In the genomic region with DNA sequence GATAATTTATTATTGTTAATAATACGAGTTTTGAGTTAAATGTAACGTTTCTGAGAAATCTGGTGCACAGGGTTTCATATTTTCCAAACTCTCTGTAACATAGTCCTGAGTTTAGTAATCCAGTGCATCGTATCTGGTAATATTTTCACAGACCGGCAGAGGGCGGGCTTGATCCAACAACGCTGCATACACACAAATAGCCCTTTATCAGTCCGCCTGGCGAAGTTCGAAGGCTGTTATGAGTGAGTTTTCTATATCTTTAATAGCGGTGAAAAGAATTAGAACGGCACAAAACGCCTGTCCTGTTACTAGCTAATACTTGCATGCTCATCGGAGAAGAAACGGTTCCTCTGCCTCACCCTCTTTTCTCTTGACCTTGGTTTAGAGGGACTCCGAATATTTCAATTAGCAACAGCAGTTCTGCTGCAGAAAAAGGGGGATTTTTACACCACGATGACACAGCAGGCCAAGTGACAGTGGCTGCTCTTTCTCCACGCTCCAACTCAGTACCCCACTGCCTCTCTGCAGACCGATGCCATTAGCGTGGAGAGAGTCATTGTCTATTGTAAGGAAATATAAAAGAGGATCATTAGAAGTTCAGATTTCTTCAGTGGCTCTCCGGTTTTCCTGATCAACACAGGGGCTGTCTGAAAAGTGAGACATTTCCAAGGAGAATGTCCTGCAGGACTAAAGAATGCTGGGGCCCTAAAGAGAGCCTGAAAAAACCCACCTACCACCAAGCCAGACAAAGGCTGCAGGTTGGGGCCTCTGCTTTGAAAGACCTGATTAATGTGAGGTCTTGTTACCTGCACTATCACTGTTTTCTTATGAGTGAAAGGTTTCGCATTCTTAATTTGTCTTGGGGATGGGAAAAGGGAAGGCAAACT, we compare ENCODE assay signal across 7 mouse cellular contexts.
A peak's percentile ranks its signal among the peaks of the same experiment; 100 is the strongest.
DNase-seq lines count a peak whose midpoint lies in the region; ATAC-seq lines count a peak whose summit lies in the region.

No protein-coding gene starts in this region.

- H3K4me3 ChIP-seq in megakaryocyte, embryonic 14.5 days (replicated peaks) = peak overlapping the region; percentile 46

- peak; percentile 63 for DNase-seq in adrenal gland, adult 2 months
- DNase-seq in gastrocnemius, adult 8-10 months (ENCODE audit: low spot score in 2 of 2) = peak; percentile 21 to 22
- DNase-seq in left cerebral cortex, adult 8-10 months (ENCODE audit: low spot score in 2 of 2) = peak; percentile 40 to 60
- DNase-seq in right cerebral cortex, postnatal 25 days = peak; percentile 66

- peak; percentile 100 for ATAC-seq in common myeloid progenitor, adult 5-6 weeks (replicated peaks; ENCODE audit: low read depth, poor library complexity, severe bottlenecking)
- ATAC-seq in inflammation-experienced regulatory T-cells, adult 6 months = peak; percentile 70

- no peaks in the 10 kb centered on the region for H3K27me3 ChIP-seq in megakaryocyte, embryonic 14.5 days (replicated peaks)

- H3K9me3 ChIP-seq in megakaryocyte, embryonic 14.5 days = no peaks in the 10 kb centered on the region

- H3K36me3 ChIP-seq in megakaryocyte, embryonic 14.5 days (replicated peaks; ENCODE audit: low read length) = no peaks in the 10 kb centered on the region

- peaks cover 4% of the 10 kb centered on the region; the same call in 1 of the 2 replicates for H3K4me1 ChIP-seq in megakaryocyte, embryonic 14.5 days

Comparison
In these comparisons a context has a peak if more than half of its experiments do, and no peak if none do; other contexts are left out.
1. Peak in every context shown above with its lines: DNase-seq, ATAC-seq and H3K4me3 ChIP-seq.